Mouse (Mus musculus) thymus, adult 2 months (tissue): Measurements from ENCODE around the gene Tmem161b.

Source experiments
- CTCF ChIP-seq: fragments of 200-500 bp; IDR thresholded peaks from 2 replicates; pipeline ENCODE4 v1.5.1; 2012; ENCODE audit warnings: mild to moderate bottlenecking, control low read depth, low read length, moderate library complexity, borderline replicate concordance; ENCODE audit not compliant: control insufficient read depth, poor library complexity, insufficient read depth; ENCODE audit errors: extremely low read depth
- POLR2A ChIP-seq: fragments of 200-500 bp; IDR thresholded peaks from 2 replicates; pipeline ENCODE4 v1.6.1; 2012; ENCODE audit warnings: mild to moderate bottlenecking, low read length, control low read depth, moderate library complexity; ENCODE audit not compliant: control insufficient read depth, poor library complexity, insufficient read depth; ENCODE audit errors: extremely low read depth

DNA sequence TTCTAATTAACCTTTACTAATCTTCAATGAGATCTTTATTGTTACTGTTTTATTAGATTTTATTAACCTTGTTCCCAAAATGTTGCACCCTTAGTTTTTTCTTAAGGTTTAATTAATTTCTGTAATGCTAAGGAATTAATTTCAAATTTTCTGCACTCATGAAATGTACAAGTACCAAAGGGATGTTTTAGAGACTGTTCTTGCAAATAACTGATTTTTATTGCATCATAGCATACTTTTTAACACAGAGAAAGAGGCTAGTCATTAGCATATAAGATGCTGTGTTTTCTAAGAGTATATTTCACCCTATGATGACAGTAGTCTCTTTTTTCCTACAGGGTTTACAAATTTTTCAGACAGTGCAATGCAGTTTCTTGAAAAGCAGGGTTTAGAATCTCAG lies 60.9 kb downstream of the Tmem161b start:
- TF ChIP-seq POLR2A = no peak
- no peak for TF ChIP-seq CTCF
